Mouse (Mus musculus) embryo, embryonic 10.5 days (tissue): ENCODE data around the gene Sap18b.
A peak's percentile ranks its signal among the peaks of the same experiment; 100 is the strongest.
"Not testable (repeated sequence)": the region's sequence is repeated elsewhere in the genome, so short reads cannot be mapped to it uniquely, and the experiment has no call there.

Experiments used
- DNase-seq: peaks from one replicate; pipeline ENCODE4 v3.0.0-alpha.2; 2015; ENCODE audit warnings: low spot score

The Sap18b gene

DNA sequence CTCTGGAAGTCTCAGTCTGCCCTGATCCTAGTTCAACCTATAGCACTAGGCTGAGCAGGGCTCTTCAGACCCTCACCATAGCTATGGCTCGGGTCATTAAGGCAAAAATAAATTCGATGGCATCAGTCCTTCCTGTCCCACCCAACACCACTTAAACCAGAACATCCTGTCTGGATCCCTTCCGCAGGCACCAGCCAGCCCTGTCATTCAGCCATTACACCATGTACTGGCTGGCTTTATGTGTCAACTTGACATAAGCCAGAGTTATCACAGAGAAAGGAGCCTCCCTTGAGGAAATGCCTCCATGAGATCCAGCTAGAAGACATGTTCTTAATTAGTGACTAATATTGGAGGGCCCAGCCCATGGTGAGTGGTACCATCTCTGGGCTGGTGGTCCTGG lies 2.4 kb upstream of the Sap18b start:
- DNase-seq, result no peak

DNA sequence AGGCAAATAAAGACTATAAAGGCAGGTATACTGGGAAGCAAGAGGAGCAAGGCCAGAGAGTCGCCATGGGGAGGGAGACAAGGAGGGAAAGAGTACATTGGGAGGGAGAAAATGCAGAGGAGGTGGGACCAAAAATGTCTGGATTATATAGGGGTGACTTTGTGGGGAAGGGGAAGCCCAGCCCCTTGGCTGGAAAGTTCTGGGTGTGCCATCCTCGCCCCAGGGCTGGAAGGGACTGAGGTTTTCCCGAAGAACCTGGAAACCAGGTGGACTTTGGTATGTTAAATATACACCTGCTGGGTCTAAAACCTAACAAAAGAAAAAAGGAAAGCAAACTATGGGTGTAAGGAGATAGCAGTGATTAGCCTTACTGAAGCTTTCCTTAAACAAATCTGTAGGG lies 5.0 kb downstream of the Sap18b start:
- DNase-seq, result no peak

DNA sequence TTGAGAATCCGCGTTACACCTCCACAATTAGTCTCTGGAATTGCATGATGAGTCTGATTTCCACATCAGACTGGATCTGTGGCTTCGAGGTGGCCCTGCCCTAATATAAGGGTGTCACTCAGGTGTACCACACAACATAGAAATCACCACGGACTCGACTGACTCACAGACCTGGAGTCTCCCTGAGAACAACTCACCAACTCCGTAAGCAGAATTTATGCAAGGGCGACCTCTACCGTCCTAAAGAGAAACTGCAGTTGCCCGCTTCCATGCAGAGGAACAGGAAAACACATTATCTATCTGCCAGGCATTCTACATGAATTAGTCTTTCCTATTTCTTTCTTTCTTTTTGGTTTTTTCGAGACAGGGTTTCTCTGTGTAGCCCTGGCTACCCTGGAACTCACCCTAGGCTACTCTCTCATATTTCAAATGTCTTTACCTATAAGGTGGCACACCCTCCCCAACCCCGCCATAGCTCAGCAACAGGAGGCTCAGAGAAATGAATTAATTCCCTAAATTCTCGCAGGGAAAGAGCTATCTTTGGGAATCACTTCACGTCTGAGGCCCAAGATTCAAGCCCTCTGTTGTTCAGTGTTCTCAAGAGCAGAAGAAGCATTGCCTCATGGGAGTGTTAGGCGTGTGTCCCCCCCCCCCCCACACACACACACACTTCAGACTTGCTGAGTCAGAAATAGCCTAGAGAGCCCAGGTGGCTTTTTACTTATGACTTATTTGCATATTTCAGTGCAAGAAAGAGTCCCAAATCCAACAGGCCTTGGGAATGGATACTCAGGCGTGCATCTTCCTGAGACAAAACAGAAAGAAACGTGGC lies 7.7 kb downstream of the Sap18b start:
- peak; percentile 96 for DNase-seq

DNA sequence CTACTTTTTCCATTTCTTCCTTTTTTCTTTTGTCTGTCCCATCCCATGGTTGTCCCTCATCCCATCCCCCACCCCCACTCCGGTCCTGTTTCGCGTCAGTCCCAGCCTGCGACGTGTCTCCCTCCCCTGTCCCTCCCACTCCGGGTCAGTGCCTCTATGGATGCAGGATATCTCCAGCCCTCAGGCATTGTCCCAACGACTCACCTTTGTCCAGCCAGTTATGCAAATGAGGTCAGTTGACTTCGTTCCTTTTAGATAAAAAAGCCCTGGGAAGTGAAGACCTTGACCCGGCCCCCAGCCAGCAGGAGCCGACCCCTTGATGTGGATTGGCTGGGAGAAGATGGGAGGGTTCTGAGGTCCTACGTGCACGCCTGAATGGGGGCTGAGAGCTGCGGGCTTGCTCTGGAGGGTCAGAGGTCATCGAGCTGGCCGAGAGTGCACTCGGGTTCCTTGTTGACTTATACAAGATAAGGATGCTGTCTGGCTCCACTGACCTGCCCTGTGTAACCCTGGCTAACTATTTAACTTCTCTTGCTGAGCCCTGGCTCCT lies 8.4 kb downstream of the Sap18b start:
- peak; percentile 88 for DNase-seq

DNA sequence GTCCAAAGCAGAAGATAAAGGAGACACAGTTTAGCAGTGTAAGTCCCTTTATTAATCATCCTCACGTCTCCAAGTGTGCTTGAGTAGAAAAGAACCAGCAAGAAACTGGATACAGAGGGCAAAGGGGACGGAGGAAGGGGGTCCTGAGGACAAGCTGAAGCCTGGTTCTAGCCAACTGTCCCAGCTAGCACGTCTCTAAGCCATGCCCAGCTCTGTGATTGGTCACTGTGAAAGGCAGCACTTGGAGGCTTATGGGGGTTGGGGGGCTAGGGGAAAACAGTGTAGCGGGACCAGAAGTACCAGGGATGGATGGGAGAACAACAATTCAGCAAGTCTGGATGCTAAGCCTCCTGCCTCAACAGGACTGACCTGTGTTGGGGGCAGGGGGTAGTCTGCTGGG lies 10.7 kb downstream of the Sap18b start:
- no peak for DNase-seq

DNA sequence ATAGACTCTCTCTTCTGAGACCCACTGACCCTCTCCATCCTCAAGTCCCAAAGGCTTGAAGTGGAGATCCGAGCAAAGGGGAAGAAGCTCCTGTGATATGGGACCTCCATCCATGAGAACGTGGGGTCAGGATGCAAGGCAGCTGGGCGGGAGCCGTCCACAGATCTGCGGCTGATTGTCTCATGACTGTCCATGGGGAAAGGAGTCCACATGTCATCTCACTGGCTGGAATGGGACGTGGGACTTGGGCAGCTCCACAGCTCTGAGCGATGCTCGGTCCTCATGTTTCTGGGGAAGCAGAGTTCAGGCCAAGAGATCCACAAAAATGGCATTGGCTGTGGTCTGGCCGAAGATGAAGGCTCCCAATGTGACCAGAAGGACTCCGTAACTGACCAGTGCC lies 12.1 kb downstream of the Sap18b start:
- no peak for DNase-seq

DNA sequence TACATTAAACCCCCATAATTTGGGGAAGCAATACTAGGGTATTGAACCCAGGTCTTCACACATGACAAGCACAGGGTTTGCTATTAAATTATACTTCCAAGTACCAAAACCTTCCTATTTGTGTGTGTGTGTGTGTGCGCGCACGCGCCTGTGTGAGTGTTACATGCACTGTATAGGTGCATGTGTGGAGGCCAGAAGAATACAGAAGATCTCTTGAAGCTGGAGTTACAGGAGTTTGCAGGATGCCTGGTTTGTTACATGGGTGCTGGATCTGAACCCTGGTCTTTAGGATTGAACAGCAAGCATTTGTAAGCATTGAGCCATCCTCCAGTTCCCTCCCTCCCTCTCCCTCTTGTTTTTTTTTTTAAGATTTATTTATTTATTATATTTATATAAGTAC lies 14.1 kb downstream of the Sap18b start:
- no peak for DNase-seq

DNA sequence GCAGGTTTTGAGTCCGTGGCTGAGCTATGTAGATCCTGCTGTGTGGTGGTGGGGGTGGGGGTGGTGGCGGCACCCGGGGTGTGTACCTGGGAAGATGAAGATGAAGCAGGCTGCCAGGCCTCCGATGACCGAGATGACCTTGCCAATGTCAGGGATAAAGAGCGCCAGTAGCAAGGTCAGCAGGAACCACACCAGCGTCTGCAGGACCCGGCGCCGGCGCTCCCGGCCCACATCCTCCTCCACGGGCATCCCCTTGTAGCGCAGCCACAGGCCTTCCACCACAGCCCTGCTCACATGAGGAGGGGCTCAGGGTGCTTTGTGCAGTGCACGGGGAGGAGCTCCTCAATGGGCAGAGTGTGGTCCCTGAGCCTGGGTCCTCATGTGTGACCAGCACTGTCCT lies 16.3 kb downstream of the Sap18b start:
- DNase-seq, result no peak

DNA sequence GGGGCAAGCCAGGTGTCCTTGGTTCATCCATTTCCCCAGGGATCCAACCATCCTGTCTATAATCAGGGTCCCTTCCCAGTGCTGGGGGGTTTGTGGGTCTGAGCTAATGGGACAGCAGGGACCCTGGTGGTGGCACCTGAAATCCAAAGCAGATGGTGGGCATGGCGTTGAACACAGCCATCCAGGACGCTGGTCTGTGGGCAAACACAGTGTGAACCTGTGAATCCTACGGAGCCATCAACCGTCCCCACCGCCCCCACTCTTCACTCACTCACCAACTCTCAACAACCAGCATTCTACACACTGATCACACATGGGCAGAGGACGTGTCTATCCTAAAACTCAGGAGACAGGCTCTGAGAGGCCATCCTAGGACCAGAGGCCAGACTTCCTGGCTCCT lies 18.8 kb downstream of the Sap18b start:
- no peak for DNase-seq

DNA sequence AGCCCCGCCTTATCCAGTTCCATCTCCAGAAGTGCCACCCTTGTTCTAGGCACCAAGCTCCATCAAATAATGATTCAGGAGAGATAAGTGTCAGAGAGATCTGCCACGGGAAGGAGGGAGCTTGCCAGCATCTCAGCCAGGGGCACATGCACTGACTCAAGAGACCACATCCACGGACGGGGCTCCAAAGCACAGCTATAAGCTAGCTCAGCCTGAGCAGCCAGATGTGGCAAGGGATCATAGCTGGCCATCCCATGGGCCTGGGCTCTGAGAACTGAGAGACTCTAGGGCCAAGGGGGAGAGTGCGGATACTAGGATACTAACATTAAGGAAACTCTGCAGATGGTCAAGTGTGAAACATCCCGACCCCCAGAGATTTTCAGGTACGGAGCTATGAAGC lies 19.9 kb downstream of the Sap18b start:
- no peak for DNase-seq

DNA sequence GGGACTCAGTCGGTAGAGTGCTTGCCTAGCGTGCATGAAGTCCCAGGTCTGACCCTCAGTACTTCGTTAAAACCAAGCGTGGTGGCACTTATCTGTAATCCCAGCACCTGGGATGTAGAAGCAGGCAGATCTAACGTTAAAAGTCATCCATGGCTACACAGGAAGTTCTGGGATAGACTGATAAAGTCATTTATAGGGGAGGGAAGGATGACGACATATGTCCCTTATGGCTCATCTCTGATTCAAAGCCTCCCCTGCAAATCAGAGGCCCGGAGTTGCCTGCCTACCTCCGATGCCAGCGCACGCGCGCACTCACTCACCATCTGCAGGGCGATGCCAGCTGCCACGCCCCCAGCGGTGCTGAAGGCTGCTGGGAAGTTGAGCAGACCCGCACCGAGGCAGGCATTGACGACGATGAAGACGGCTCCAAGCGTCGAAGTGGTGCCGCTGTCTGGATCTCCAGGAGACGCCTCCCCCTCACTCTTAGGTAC lies 23.0 kb downstream of the Sap18b start:
- no peak for DNase-seq

DNA sequence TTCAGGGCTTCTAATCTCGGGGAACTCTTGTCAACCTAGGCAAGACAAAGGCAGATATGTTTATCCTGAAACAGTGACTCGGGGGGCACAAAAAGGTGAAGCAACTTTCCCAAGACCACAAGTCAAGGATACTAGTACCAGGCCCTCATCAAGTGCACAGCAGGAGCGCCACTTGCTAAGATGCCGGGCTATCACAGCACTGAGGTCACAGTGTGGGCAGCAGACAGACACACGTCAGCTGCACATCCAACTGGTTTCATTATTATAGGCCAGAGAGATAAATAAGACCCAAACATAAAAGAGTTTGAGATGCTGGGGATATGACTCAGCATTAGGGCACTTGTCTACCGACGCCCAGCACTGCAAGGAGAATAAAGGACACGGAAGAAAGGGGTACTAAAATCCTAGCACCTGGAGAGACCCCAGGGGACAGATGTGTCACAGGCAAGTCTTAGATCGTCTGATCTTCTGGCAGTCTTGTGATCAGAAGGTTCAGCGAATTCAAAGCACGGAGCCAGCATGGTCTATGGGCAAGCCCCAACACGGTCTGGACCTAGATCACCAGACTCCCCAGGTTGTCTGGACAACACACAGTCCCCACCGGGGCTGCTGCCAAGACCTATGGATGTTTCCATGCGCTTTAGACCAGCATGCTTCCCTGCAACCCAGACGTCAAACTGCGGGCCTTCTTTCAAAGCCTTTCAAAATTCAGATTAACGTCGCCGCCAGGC lies 23.8 kb downstream of the Sap18b start:
- DNase-seq, result no peak

DNA sequence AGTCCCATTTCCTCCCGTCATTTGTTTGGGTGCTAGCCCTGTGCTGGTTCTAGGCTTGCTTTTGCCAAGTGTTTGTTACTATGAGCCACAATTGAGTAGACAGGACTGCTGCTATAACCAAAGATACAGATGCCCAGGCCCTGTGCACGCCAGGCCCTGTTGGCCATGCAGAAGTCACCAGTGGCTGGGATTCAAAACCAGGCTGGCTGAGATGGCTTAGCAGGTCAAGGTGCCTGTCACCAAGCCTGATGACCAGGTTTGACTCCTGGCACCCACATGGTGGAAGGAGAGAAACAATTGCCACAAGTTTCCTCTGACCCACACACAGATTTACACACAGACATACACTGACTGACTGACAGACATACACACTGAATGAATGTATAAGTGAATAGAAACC lies 25.2 kb downstream of the Sap18b start:
- DNase-seq, result no peak

DNA sequence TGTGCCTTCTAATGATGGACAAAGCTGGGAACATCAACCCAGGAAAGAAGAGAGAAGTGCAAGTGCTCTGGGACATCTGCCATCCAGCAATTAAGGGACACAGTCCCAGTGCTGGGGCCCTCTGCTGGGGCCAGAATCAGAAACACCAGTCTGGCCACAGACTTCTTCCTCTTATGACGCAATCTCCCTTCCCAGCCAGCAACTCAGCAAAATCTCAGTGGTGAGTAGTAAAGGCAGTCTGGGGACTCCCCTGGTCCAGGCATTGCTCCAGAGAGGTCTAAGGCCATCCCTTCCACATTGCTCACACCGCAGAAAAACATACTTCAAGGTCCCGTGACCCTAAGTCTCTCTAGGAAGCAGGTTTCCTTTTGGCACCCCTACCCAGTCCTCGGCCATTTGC lies 27.1 kb downstream of the Sap18b start:
- no peak for DNase-seq

DNA sequence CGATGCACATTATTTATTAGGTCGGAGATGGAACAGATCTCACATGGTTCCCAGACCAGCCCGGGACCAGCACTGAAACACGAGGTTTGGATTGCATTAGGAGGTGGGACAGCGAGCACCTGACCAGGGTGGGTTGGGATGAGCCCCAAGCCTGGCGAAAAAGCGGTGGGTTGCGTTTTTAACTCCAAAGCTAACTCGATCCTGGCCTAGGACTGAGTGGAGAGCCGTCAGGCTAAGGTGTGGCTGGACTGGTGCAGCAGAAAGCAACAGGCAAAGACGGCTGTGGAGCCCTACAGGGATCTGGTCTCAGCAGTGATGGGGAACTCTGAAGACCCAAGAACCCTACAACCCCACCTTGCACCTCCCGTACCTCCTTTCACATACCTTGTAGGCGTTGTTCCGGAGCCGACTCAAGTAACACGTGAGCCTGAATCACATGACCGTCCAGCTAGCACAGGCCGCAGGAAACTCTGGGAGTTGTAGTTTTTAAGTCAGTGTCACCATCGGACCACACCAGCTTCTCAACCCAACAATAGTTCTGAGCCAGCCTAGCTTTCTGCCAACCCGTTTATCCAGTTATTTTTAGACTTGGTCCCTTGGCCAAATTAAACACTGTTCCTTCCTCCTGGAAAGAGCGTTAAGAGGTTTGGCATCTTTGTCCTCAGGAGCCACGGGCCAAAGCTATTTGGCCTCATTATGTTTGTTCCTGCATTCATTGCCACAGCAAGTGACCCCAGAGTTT lies 28.1 kb downstream of the Sap18b start, which contains the start of gene Slc38a7:
Slc38a7 (minus strand) TSS at position 438 of the 742 bp plus-strand sequence.
- DNase-seq, result peak; percentile 92

DNA sequence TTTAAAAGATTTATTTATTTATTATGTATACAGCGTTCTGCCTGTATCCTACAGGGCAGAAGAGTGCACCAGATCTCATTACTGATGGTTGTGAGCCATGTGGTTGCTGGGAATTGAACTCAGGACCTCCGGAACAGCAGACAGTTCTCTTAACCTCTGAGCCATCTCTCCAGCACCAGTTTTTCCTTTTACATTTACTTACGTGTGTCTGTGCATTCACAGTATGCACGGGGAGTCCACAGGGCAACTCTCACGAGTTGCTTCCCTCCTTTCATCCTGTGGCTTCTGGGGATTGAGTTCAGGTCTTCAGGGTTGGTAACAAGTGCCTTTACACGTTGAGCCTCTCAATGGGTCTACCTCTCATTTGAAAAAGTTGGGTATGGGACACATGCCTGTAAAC lies 29.0 kb downstream of the Sap18b start:
- DNase-seq, result no peak

DNA sequence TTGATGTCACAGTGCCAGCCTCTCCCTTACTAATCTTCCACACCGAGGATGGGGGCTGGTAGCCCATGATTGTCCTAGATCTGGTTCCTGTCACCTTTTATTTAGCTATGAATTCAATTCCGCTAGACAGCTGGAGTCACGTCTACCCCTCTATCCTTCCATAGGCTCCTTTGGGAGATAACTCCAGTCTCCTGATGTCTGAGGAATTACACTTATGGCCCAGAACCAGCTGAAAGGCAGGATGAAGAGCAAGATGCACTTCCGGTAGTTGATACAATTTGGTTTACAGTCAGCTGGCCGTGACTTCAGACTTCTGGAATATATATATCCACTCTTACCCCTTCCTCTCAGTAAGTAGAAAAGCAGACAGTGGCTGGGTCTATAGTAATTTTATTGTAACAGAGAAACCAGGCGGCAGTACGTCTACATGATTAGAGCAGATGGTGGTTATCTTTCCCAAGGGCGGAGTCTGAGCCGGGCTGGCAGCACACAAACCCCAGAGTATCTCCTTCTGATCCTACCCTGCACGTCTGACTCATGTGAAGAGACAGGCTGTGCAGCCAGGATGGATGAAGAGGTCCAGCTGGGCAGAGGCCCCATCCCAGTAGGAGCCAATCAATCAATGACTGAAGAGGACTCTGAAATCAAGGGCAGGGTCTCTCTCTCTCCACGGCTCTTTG lies 38.8 kb downstream of the Sap18b start:
- DNase-seq, result not testable (repeated sequence)

DNA sequence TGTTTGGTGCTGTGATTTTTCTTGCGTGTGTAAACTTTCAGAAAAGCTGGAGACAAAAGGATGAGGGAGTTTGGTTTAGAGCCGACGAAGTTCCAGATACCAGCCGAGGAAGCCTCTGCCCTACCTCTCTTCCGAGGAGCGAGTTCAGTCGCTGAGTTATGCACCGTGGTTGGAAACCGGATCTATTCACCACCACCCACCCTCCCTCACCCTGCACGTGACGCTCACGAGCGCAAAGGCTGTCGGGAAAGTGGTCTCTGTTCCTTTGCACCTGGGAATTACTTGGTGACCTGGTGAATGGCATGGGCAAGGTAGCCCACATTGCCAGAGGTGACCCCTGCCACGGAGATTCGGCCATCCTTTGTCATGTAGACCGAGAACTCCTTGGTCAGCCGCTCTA lies 39.7 kb downstream of the Sap18b start:
- DNase-seq, result not testable (repeated sequence)

DNA sequence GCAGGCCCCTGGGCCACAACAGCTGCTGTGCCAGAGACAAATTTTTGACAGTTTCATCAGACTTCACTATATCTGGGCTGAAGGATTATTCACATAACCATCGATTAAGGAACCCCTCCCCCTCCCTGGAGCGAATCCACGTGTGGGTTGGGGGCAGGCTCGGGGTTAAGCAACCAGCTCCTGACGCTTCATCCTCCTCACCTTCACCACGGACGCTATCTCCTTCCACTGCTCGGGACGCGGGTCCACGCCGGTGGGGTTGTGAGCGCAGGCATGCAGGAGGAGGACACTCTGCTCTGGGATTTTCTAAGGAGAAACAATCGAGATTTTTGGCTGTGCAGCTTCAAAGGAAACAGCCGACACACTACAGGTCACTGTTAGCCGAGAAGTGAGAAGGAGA lies 46.5 kb downstream of the Sap18b start:
- no peak for DNase-seq

DNA sequence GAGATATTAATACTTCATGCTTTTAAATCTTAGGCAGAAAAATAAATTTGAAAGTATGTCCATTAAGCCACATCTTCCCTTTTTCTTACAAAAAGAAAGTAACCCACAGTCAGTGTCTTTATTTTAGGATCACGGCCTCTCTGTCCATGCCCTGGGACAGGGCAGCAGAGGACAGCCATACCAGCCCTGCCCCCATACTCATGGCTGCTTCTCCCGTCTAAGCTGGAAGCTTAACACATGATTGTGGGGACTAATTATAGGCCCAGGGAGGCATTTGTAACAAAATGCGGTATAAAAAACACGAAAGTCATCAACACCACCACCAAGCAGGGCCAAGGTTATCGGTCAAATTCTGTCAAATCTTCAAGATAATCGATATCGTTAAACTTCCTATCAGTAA lies 50.1 kb downstream of the Sap18b start:
- DNase-seq, result no peak
